Mouse (Mus musculus) left cerebral cortex, postnatal 25 days (tissue): ENCODE data around the gene Apon. TPM values are rescaled to one million over a fixed set of nuclear protein-coding genes. Genes with fewer than 3 reads are reported as not detected.
"Not testable (repeated sequence)": the region's sequence is repeated elsewhere in the genome, so short reads cannot be mapped to it uniquely, and the experiment has no call there.

Source experiments
- DNase-seq, 2 experiments: peaks; one replicate each; pipeline ENCODE4 v3.0.0; 2022; ENCODE audit warnings: low spot score in 2 of 2, mixed read lengths in 1 of 2
- intact Hi-C: fragments of 180-260 bp; cut with DNase I; formaldehyde crosslinking; loops from one replicate; pipeline ENCODE4 v1.15.1; 2025
- total RNA-seq, 2 experiments: library from RNA; stranded (reverse); gene quantifications; 2 replicates each; pipeline ENCODE4 v1.2.3; 2021

Apon gene
- total RNA-seq, 2 experiments from 2014 or later: not detected

- intact Hi-C loops: no loop called here
- no peak for DNase-seq
Measured at GRCm38 (mm10) chr10:128269206-128269910, 15.5 kb downstream of the Apon start.

DNA sequence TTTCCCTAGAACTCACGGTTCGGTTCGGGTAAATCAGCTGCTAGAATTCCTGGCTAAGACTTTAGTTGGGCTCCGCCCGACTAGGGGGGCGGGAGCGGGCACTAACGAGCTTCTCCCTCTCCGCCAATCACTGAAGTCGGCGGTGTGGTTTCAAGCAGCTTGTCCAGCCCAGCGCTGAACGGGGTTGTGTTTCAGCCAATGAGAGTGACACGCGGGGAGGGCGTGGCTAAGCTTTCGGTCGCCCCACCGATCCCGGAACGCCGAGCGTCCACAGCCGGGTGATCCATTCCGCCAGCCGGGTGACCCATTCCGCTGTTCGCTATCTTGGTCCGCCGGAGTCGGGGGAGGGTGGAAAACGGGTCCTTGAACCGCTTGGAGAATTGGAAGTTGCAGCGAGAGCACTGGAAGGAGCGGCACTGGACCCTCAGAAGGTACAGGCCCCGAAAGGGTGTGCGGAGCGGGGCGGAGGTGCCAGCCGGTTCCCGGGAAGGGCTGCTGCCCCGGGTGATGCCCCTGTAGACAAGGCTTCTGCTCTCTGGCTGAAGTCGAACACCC, 16.5 kb downstream of the Apon start, which contains the start of gene Stat2:
TSS of gene Stat2 (plus strand) at position 273 of the 555 bp plus-strand sequence.
- peak; percentile 96 to 99 for DNase-seq
- intact Hi-C loops: loop anchor here (2.0 to 5.0 kb wide), 2 partner anchors 32 to 38 kb away; partner anchors contain the start of genes Pan2 and Timeless

- intact Hi-C loops: loop anchor here (2.0 to 5.0 kb wide), 2 partner anchors 32 to 39 kb away; partner anchors contain the start of genes Pan2 and Timeless
Measured at GRCm38 (mm10) chr10:128270866-128271265, 17.0 kb downstream of the Apon start.

GRCm38 (mm10) chr10:128271883-128272282, 18.0 kb downstream of the Apon start:
- DNase-seq: no peak
- intact Hi-C loops: loop anchor here (2.0 to 5.0 kb wide), 2 partner anchors 31 to 40 kb away; partner anchors contain the start of genes Pan2 and Timeless

More at GRCm38 (mm10) chr10:128270866-128271265, 17.0 kb downstream of the Apon start:
- peak in 1 of 2 experiments; percentile 6 for DNase-seq

- intact Hi-C loops: loop anchor here (5.0 kb wide), 1 partner anchor 41 kb away; the partner anchor contains the start of gene Timeless
- not testable (repeated sequence) for DNase-seq
Measured at GRCm38 (mm10) chr10:128272819-128273439, 19.0 kb downstream of the Apon start.

GRCm38 (mm10) chr10:128275374-128275773, 21.5 kb downstream of the Apon start:
- DNase-seq, intact Hi-C loops: not testable (repeated sequence)

- intact Hi-C loops: no loop called here
Measured at GRCm38 (mm10) chr10:128278158-128278557, 24.3 kb downstream of the Apon start.

DNA sequence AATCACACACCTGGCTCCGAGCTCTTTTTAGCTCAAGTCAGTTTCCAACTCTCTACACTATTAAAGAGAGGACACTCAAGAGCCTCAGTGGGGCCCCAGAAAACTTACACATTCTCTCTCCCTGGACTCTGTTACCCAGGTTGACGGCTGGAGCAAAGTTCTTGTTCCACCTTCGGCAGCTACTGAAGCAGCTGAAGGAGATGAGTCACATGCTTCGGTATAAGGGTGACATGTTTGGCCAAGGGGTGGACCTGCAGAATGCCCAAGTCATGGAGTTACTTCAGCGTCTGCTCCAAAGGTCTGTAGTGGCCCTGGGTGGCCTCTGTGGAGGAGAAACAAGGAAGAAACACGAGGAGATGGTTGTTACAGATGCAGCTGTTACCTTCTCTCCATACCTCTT, 27.0 kb downstream of the Apon start:
- intact Hi-C loops: no loop called here
- DNase-seq: no peak

More at GRCm38 (mm10) chr10:128278158-128278557, 24.3 kb downstream of the Apon start:
- DNase-seq: no peak

- DNase-seq: no peak
- intact Hi-C loops: no loop called here
Measured at GRCm38 (mm10) chr10:128281682-128282081, 27.8 kb downstream of the Apon start.

GRCm38 (mm10) chr10:128282886-128283450, 29.1 kb downstream of the Apon start:
- intact Hi-C loops: no loop called here
- no peak for DNase-seq

DNA sequence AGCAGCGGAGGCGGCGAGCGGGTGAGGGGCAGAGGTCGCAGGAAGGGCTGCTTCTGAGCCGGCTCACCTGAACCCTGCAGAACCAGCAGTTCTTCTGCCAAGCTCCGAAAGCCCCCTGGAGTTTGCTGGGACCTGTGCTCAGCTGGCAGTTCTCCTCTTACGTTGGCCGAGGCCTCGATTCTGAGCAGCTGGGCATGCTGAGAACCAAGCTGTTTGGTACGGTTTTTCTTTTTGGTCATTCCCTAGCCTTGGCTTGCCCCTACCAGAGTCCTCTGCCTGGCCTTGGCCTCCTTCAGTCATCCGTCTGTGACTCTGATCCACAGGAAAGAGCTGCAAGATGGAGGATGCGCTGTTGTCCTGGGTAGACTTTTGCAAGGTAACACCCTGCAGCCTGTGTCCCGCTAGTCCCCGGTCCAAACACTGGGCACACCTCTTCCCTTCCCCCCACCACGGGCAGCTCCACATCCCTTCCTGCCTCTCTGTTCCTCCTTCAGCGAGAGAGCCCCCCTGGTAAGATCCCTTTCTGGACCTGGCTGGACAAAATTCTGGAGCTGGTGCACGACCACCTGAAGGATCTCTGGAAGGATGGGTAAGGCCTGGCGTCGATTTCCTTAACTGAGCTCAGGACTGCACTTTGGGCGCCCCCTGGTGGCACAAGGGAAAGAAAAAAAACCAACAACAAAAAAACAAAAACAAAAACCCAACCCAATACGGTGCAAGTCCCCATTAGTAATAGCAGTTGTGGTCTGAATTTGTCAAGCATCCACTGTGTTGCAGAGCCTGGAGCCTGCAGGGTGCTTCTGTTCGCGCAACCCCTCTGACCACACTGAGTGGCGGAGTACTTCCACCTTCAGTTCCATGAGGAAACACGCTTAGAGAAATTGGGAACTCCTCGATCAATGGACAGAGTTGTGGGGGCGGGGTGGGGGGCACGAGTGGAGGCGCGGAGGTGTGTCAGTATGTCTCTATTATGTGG, 30.0 kb downstream of the Apon start:
- intact Hi-C loops: loop anchor here (2.0 kb wide), 1 partner anchor 71 kb away; no protein-coding TSS in a partner anchor
- peak; percentile 48 to 57 for DNase-seq

GRCm38 (mm10) chr10:128290594-128290993, 36.7 kb downstream of the Apon start:
- DNase-seq, intact Hi-C loops: not testable (repeated sequence)

GRCm38 (mm10) chr10:128296370-128297090, 42.6 kb downstream of the Apon start:
- DNase-seq: no peak
- intact Hi-C loops: no loop called here

DNA sequence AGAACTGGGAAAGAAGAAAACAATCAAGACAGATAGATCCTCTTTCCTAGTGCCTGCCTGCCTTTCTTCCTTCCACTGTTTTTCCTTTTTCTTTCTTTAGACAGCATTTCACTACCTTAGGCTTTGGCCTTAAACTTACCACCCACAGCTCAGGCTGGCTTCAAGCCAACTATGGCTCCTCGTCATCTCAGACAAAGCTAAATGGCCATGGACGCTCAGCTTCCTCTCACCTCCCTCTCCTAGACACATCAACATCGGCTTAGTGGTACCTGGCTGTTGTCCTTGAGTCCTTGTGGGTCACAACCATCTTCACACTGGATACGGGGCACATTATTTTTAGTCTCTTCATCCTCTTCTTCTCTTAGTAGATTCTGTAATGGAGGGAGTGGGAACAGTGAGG, 43.3 kb downstream of the Apon start:
- DNase-seq: no peak
- intact Hi-C loops: no loop called here

- intact Hi-C loops: no loop called here
- no peak for DNase-seq
Measured at GRCm38 (mm10) chr10:128297622-128298021, 43.7 kb downstream of the Apon start.

DNA sequence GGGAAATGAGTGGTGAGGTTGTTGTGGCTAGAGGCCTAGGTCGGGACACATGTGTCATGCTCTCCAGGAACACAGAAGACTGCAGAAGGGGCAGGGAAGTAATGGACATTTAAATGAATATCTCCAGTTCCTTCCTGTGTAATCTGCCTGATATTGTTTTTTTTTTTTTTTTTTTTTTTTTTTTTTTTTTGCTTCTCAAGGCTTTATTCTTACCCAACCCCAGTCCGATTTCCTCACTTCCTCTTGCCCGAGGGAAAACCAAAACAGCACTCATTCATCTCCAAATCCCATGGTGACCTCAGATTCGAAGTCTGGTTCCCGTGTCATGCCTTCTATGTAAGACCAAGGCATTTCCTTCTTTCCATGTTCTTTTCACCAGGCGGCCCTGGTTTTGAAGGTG, 44.3 kb downstream of the Apon start:
- intact Hi-C loops: no loop called here
- DNase-seq: no peak

DNA sequence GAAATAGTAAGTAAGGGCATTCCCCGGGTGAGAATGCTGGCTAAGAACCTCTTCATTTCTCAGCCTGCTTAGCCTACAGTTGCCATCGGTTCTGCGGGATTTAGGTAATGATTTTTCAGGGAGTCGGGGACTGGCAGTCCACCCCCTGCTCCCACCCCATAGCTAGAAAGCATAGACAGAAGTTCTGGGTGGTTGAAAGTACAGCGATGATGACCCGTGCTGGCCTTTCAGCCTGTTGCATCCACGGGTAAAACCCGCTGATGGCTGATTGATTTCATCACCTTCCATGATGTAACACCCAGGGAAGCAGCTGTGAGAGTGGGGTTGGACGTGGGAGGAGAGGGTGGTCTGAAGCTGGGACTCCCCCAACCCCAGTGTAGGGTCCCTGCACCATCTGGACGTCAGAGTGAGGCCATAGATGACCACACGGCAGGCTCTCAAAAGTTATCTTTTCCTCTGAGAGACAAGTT, 44.8 kb downstream of the Apon start, which contains the start of gene Il23a:
TSS of gene Il23a (minus strand) at position 51 of the 470 bp plus-strand sequence.
- no peak for DNase-seq
- intact Hi-C loops: no loop called here

- no peak for DNase-seq
- intact Hi-C loops: loop anchor here (2.0 kb wide), 1 partner anchor 32 kb away; the partner anchor contains the start of gene Stat2
Measured at GRCm38 (mm10) chr10:128302357-128302756, 48.5 kb downstream of the Apon start.
